Mouse (Mus musculus): ENCODE data around the gene Pelp1.
"Not testable (repeated sequence)": the region's sequence is repeated elsewhere in the genome, so short reads cannot be mapped to it uniquely, and the experiment has no call there.

Pelp1 gene

DNA sequence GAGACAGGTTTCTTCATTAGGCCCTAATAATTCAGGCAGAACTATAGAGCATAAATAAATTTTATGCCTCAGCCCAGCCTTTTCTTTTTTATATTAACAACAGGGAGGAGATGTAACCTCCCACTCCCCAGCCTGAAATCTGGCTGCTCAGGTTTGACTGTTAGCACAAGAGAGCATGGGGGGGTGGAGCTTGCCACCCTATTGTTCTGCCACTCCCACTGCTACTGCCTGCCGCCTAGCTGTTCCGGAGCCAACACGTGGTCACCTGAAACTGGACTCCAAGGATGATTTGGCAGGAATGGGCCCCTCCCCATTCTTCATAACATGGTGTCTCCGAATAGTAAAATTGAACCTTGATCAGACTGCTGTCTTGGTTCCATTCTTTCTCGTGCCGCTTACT lies 42.1 kb downstream of the Pelp1 start:
- in situ Hi-C loops (cut with MboI; ENCODE audit: low pct_unique_long_range_greater_than_20kb in 1 of 2, low sequenced_read_pairs in 2 of 2, unreplicated experiment in 1 of 2), result not testable (repeated sequence)

DNA sequence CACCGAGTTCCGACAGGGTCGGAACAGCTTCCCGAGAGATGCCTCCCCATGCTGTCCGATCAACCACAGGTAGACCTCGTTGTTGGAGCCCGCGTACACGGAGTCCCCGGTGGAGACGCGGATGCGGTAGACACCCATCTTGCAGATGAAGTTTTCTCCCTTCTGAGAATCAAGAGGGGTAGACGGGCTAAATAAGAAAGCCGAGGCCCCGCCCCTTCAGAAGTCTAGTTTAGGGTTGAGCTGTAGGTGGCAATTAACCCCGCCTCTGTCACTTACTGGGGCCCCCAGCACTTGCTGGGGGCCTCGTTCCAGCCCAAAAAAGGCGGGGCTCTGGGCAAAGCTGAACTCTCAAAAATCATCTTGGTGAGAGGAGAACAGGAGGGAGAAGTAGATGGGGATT lies 58.0 kb downstream of the Pelp1 start, which contains the start of gene Alox15:
TSS of gene Alox15 (minus strand) at position 164 of the 400 bp plus-strand sequence.
- in situ Hi-C loops (cut with MboI; ENCODE audit: low pct_unique_long_range_greater_than_20kb in 1 of 2, low sequenced_read_pairs in 2 of 2, unreplicated experiment in 1 of 2), result no loop called here

DNA sequence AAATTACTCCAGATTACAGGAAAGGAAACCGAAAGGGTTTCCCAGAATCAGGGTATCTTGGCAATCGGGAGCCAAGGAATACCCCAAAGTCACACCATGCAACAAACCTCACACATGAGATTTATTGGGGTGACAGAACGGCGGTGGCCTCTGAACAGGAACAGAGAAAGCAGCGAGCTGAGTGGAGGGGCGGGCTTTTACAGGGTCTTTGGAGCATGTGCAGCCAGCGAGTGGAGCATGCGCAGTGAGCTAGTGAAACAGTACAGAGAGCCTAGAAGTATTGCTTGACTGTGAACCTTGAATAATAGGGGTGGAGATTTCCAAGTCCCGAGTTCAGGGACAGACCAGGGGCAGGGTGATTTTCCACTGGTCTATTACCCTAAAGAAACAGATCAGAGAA lies 61.2 kb downstream of the Pelp1 start:
- in situ Hi-C loops (cut with MboI; ENCODE audit: low pct_unique_long_range_greater_than_20kb in 1 of 2, low sequenced_read_pairs in 2 of 2, unreplicated experiment in 1 of 2), result no loop called here

DNA sequence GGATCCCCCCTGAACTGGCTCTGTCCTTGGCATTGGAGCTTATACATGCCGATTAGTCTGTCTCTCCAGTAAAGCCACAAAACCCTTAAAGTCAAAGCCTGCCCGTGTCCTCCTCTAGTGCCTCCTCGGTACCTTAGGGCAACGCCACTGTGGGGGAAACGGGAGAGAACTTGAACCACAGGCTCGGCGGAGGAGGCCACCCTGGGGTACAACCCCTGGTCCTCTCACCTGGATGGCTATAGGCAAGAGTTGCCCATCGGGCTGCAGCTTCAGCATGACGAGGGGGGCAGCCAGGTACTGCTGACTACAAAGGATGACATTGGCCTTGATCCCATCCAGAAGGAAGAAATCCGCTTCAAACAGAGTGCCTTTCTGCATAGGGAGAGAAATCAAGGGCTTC lies 62.0 kb downstream of the Pelp1 start:
- in situ Hi-C loops (cut with MboI; ENCODE audit: low pct_unique_long_range_greater_than_20kb in 1 of 2, low sequenced_read_pairs in 2 of 2, unreplicated experiment in 1 of 2), result no loop called here

DNA sequence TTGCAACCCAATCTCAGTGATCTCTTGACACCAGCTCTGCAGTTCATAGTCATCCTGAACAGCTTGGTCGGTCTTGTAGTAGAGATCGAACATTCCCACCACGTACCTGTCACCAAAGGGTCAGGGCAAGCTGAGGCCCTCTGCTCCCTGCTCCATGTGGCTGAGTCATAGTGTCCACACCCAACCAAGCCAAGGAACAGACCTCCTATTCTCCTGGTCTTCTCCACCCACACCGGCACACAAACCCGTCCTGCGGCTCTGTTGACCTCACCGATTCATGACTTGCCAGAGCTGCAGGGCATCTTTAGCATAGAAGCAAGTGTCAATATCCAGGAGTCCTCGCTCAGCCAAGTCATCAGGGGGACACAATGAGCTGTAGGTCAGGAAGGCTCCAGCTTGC lies 64.3 kb downstream of the Pelp1 start:
- in situ Hi-C loops (cut with MboI; ENCODE audit: low pct_unique_long_range_greater_than_20kb in 1 of 2, low sequenced_read_pairs in 2 of 2, unreplicated experiment in 1 of 2), result no loop called here

DNA sequence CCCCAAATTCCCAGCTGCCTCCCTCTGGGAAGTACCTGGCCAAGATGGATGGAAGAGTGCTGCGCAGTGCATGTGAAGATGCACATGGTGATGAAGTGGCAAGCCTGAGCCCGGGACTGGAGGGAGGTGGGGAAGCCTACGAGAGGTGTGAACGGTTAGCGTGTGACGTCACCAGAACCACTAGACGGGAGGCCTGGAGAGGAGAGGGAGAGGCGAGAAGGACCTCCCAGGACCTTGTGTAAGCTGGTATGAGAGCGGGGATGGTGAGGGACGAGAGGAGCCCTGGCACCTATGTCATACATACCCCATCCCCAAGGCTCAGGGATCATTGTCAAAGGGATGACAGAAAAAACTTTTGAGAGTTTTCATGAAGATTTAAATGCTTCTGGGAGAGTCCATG lies 64.8 kb downstream of the Pelp1 start:
- in situ Hi-C loops (cut with MboI; ENCODE audit: low pct_unique_long_range_greater_than_20kb in 1 of 2, low sequenced_read_pairs in 2 of 2, unreplicated experiment in 1 of 2), result no loop called here

Measured in mouse embryonic stem cell (cell line).